Mouse (Mus musculus): ENCODE results near the gene Gstt3. TPM values are rescaled to one million over a fixed set of nuclear protein-coding genes. Genes with fewer than 3 reads are reported as not detected.
A peak's percentile ranks its signal among the peaks of the same experiment; 100 is the strongest.
"Not testable (repeated sequence)": the region's sequence is repeated elsewhere in the genome, so short reads cannot be mapped to it uniquely, and the experiment has no call there.

Gstt3 gene
- polyA plus RNA-seq, 1 experiment from 2014 or later = 0.03 TPM

- ATAC-seq (no peak), DNase-seq (ENCODE audit: low read depth, low spot score) (no peak)
- CTCF ChIA-PET = no interaction called here
- no peaks in the 10 kb centered on the region for H3K27me3 ChIP-seq
- in situ Hi-C loops (cut with MboI; ENCODE audit: low pct_unique_long_range_greater_than_20kb) = loop anchor here (10.0 kb wide), 1 partner anchor 45 kb away; the partner anchor contains the start of gene Gstt4
- POLR2A ChIA-PET = interaction anchor here (0.7 to 0.8 kb wide), 2 partner anchors 38 to 58 kb away, joined by 3 to 7 read pairs; no protein-coding TSS in a partner anchor
- no peak for TF ChIP-seq CTCF (IDR thresholded peaks at IDR 0.05)
These were observed 1.7 kb downstream of the Gstt3 start for GRCm38 (mm10) chr10:75779206-75780174.

- POLR2A ChIA-PET = no interaction called here
- no peaks in the 10 kb centered on the region for H3K27me3 ChIP-seq
- DNase-seq (ENCODE audit: low read depth, low spot score) = no peak
- no peak for ATAC-seq
- no peak for TF ChIP-seq CTCF (IDR thresholded peaks at IDR 0.05)
- in situ Hi-C loops (cut with MboI; ENCODE audit: low pct_unique_long_range_greater_than_20kb) = loop anchor here (10.0 kb wide), 1 partner anchor 47 kb away; the partner anchor contains the start of gene Gstt4
- CTCF ChIA-PET = no interaction called here
These were observed 3.3 kb downstream of the Gstt3 start for GRCm38 (mm10) chr10:75777885-75778284.

GRCm38 (mm10) chr10:75776562-75776961, 4.7 kb downstream of the Gstt3 start:
- no peak for TF ChIP-seq CTCF (IDR thresholded peaks at IDR 0.05)

GRCm38 (mm10) chr10:75774587-75774986, 6.6 kb downstream of the Gstt3 start:
- in situ Hi-C loops (cut with MboI; ENCODE audit: low pct_unique_long_range_greater_than_20kb) = loop anchor here (10.0 kb wide), 1 partner anchor 50 kb away; the partner anchor contains the start of gene Gstt4
- CTCF ChIA-PET = interaction anchor here (0.8 to 1.2 kb wide), 2 partner anchors 10 to 21 kb away, joined by 3 read pairs; no protein-coding TSS in a partner anchor
- DNase-seq (ENCODE audit: low read depth, low spot score) (no peak), ATAC-seq (no peak)
- POLR2A ChIA-PET = interaction anchor here (0.8 kb wide), 1 partner anchor 25 kb away, joined by 3 read pairs; no protein-coding TSS in a partner anchor
- no peaks in the 10 kb centered on the region for H3K27me3 ChIP-seq
- no peak for TF ChIP-seq CTCF (IDR thresholded peaks at IDR 0.05)

More at GRCm38 (mm10) chr10:75776562-75776961, 4.7 kb downstream of the Gstt3 start:
- ATAC-seq (no peak), DNase-seq (ENCODE audit: low read depth, low spot score) (no peak)
- CTCF ChIA-PET = no interaction called here
- in situ Hi-C loops (cut with MboI; ENCODE audit: low pct_unique_long_range_greater_than_20kb) = loop anchor here (10.0 kb wide), 1 partner anchor 48 kb away; the partner anchor contains the start of gene Gstt4
- H3K27me3 ChIP-seq = no peaks in the 10 kb centered on the region
- POLR2A ChIA-PET = no interaction called here

- DNase-seq (ENCODE audit: low read depth, low spot score) (no peak), ATAC-seq (no peak)
- TF ChIP-seq CTCF (IDR thresholded peaks at IDR 0.05) = no peak
- no peaks in the 10 kb centered on the region for H3K27me3 ChIP-seq
- in situ Hi-C loops (cut with MboI; ENCODE audit: low pct_unique_long_range_greater_than_20kb) = loop anchor here (10.0 kb wide), 1 partner anchor 51 kb away; the partner anchor contains the start of gene Gstt4
- ChIA-PET POLR2A (no interaction called here), CTCF (interaction anchor here (0.8 to 1.2 kb wide), 2 partner anchors 11 to 20 kb away, joined by 3 read pairs; no protein-coding TSS in a partner anchor)
These were observed 7.1 kb downstream of the Gstt3 start for GRCm38 (mm10) chr10:75774102-75774501.

- no peak for DNase-seq (ENCODE audit: low read depth, low spot score)
- ChIA-PET CTCF (interaction anchor here (1.1 to 1.2 kb wide), 2 partner anchors 55 to 59 kb away, joined by 4 to 6 read pairs; no protein-coding TSS in a partner anchor), POLR2A (interaction anchor here (1.1 kb wide), 1 partner anchor 63 kb away, joined by 3 read pairs; no protein-coding TSS in a partner anchor)
- peak; percentile 88 for ATAC-seq
- H3K27me3 ChIP-seq = no peaks in the 10 kb centered on the region
- in situ Hi-C loops (cut with MboI; ENCODE audit: low pct_unique_long_range_greater_than_20kb) = loop anchor here (10.0 kb wide), 1 partner anchor 52 kb away; the partner anchor contains the start of gene Gstt4
- no peak for TF ChIP-seq CTCF (IDR thresholded peaks at IDR 0.05)
These were observed 8.2 kb downstream of the Gstt3 start, which contains the start of gene Ddt for GRCm38 (mm10) chr10:75772795-75773664. Gene Ddt (minus strand): TSS chr10:75773414.

GRCm38 (mm10) chr10:75767756-75768155, 13.5 kb downstream of the Gstt3 start:
- CTCF ChIA-PET = interaction anchor here (1.2 kb wide), 1 partner anchor 17 kb away, joined by 3 read pairs; no protein-coding TSS in a partner anchor
- DNase-seq (ENCODE audit: low read depth, low spot score); H3K27me3 ChIP-seq; POLR2A ChIA-PET; ATAC-seq: not testable (repeated sequence)
- in situ Hi-C loops (cut with MboI; ENCODE audit: low pct_unique_long_range_greater_than_20kb) = loop anchor here (5.0 kb wide), 1 partner anchor 90 kb away; no protein-coding TSS in a partner anchor

- no peak for TF ChIP-seq CTCF (IDR thresholded peaks at IDR 0.05)
- no peak for DNase-seq (ENCODE audit: low read depth, low spot score)
- ATAC-seq = no peak
- no peaks in the 10 kb centered on the region for H3K27me3 ChIP-seq
- POLR2A ChIA-PET = no interaction called here
- in situ Hi-C loops (cut with MboI; ENCODE audit: low pct_unique_long_range_greater_than_20kb) = loop anchor here (5.0 kb wide), 1 partner anchor 90 kb away; no protein-coding TSS in a partner anchor
- CTCF ChIA-PET = interaction anchor here (1.0 kb wide), 1 partner anchor 69 kb away, joined by 3 read pairs; no protein-coding TSS in a partner anchor
These were observed 14.4 kb downstream of the Gstt3 start for GRCm38 (mm10) chr10:75766856-75767255.
